Mouse (Mus musculus) megakaryocyte, embryonic 14.5 days (primary cell): ENCODE results near the gene Cdip1. TPM values are rescaled to one million over a fixed set of nuclear protein-coding genes. Genes with fewer than 3 reads are reported as not detected.
"Not testable (repeated sequence)": the region's sequence is repeated elsewhere in the genome, so short reads cannot be mapped to it uniquely, and the experiment has no call there.

Experiments used
- H3K27me3 ChIP-seq: replicated peaks from 2 replicates; pipeline ENCODE3; 2012; ENCODE audit warnings: inconsistent platforms
- H3K36me3 ChIP-seq: replicated peaks from 2 replicates; pipeline ENCODE3; 2012; ENCODE audit warnings: low read length, inconsistent platforms, mixed read lengths
- H3K4me1 ChIP-seq: 2 replicates; pipeline ENCODE4 v1.6.1; 2012; ENCODE audit warnings: inconsistent platforms
- H3K4me3 ChIP-seq: replicated peaks from 2 replicates; pipeline ENCODE3; 2012; ENCODE audit warnings: moderate library complexity, mild to moderate bottlenecking, inconsistent platforms
- H3K9me3 ChIP-seq: 2 replicates; pipeline ENCODE4 v1.6.1; 2012; ENCODE audit warnings: inconsistent platforms
- FLI1 ChIP-seq: IDR thresholded peaks from 2 replicates; pipeline ENCODE4 v1.6.1; 2012; ENCODE audit warnings: low read length, inconsistent platforms, mixed read lengths
- GATA1 ChIP-seq: IDR thresholded peaks from 3 replicates; pipeline ENCODE4 v1.6.1; 2012; ENCODE audit warnings: mixed read lengths, low read length, inconsistent platforms, borderline replicate concordance
- polyA plus RNA-seq: library from polyadenylated mRNA; stranded (reverse); fragments of >175 nt; gene quantifications from 2 replicates; pipeline ENCODE4 v1.2.3, GENCODE M21; 2012; ENCODE audit warnings: low replicate concordance; ENCODE audit not compliant: insufficient read depth

Cdip1 gene
- polyA plus RNA-seq, 1 experiment: 9.0 TPM

GRCm38 (mm10) chr16:4777171-4777904 is 12.8 kb downstream of the Cdip1 start:
- H3K27me3 ChIP-seq: no peaks in the 10 kb centered on the region
- H3K4me3 ChIP-seq: peak overlapping the region; percentile 66
- no peak for TF ChIP-seq GATA1
- H3K4me1 ChIP-seq: peaks cover 57% of the 10 kb centered on the region
- no peaks in the 10 kb centered on the region for H3K9me3 ChIP-seq
- H3K36me3 ChIP-seq: peaks cover 24% of the 10 kb centered on the region

- Histone ChIP-seq H3K9me3 (no peaks in the 10 kb centered on the region), H3K27me3 (no peaks in the 10 kb centered on the region), H3K4me1 (peaks cover 51% of the 10 kb centered on the region), H3K36me3 (peaks cover 47% of the 10 kb centered on the region), H3K4me3 (no peak overlapping the region)
- TF ChIP-seq GATA1 (no peak), FLI1 (no peak)
Observed at GRCm38 (mm10) chr16:4773289-4773970, 16.7 kb downstream of the Cdip1 start.

- Histone ChIP-seq H3K4me1 (peaks cover 21% of the 10 kb centered on the region), H3K9me3 (no peaks in the 10 kb centered on the region), H3K36me3 (peaks cover 82% of the 10 kb centered on the region), H3K27me3 (no peaks in the 10 kb centered on the region), H3K4me3 (no peak overlapping the region)
- TF ChIP-seq GATA1 (no peak), FLI1 (no peak)
Observed at GRCm38 (mm10) chr16:4768719-4769118, 21.4 kb downstream of the Cdip1 start.

GRCm38 (mm10) chr16:4767012-4767790 is 22.9 kb downstream of the Cdip1 start:
- H3K4me3 ChIP-seq: no peak overlapping the region
- H3K9me3 ChIP-seq: no peaks in the 10 kb centered on the region
- H3K36me3 ChIP-seq: peaks cover 85% of the 10 kb centered on the region
- no peaks in the 10 kb centered on the region for H3K27me3 ChIP-seq
- H3K4me1 ChIP-seq: peaks cover 25% of the 10 kb centered on the region
- TF ChIP-seq GATA1 (no peak), FLI1 (no peak)

GRCm38 (mm10) chr16:4765852-4766251 is 24.2 kb downstream of the Cdip1 start:
- Histone ChIP-seq H3K4me3 (no peak overlapping the region), H3K36me3 (peaks cover 82% of the 10 kb centered on the region), H3K9me3 (no peaks in the 10 kb centered on the region), H3K27me3 (no peaks in the 10 kb centered on the region), H3K4me1 (peaks cover 25% of the 10 kb centered on the region)
- TF ChIP-seq FLI1: no peak
- no peak for TF ChIP-seq GATA1

GRCm38 (mm10) chr16:4763276-4763675 is 26.8 kb downstream of the Cdip1 start:
- H3K36me3 ChIP-seq: peaks cover 57% of the 10 kb centered on the region
- H3K4me1 ChIP-seq: peaks cover 29% of the 10 kb centered on the region
- TF ChIP-seq GATA1 (no peak), FLI1 (no peak)

GRCm38 (mm10) chr16:4762437-4762836 is 27.7 kb downstream of the Cdip1 start:
- Histone ChIP-seq H3K27me3 (no peaks in the 10 kb centered on the region), H3K4me1 (peaks cover 34% of the 10 kb centered on the region), H3K4me3 (no peak overlapping the region), H3K9me3 (no peaks in the 10 kb centered on the region), H3K36me3 (peaks cover 49% of the 10 kb centered on the region)
- TF ChIP-seq GATA1 (no peak), FLI1 (no peak)

More at GRCm38 (mm10) chr16:4763276-4763675, 26.8 kb downstream of the Cdip1 start:
- H3K4me3 ChIP-seq: no peak overlapping the region
- no peaks in the 10 kb centered on the region for H3K27me3 ChIP-seq
- H3K9me3 ChIP-seq: no peaks in the 10 kb centered on the region

GRCm38 (mm10) chr16:4756660-4757335 is 33.3 kb downstream of the Cdip1 start:
- H3K4me3 ChIP-seq: peak overlapping the region; percentile 76
- H3K27me3 ChIP-seq: not testable (repeated sequence)

GRCm38 (mm10) chr16:4754045-4754444 is 36.0 kb downstream of the Cdip1 start:
- Histone ChIP-seq H3K9me3 (peaks cover 2% of the 10 kb centered on the region; the same call in 1 of the 2 replicates), H3K27me3 (no peaks in the 10 kb centered on the region), H3K4me1 (peaks cover 5% of the 10 kb centered on the region; the same call in 1 of the 2 replicates), H3K36me3 (peaks cover 11% of the 10 kb centered on the region), H3K4me3 (no peak overlapping the region)
- no peak for TF ChIP-seq FLI1
- TF ChIP-seq GATA1: no peak

More at GRCm38 (mm10) chr16:4756660-4757335, 33.3 kb downstream of the Cdip1 start:
- H3K36me3 ChIP-seq, H3K4me1 ChIP-seq, H3K9me3 ChIP-seq: not testable (repeated sequence)

- Histone ChIP-seq H3K36me3 (peaks cover 11% of the 10 kb centered on the region), H3K27me3 (no peaks in the 10 kb centered on the region), H3K9me3 (peaks cover 2% of the 10 kb centered on the region; the same call in 1 of the 2 replicates), H3K4me1 (no peaks in the 10 kb centered on the region; the same call in 1 of the 2 replicates), H3K4me3 (no peak overlapping the region)
- TF ChIP-seq GATA1 (no peak), FLI1 (no peak)
Observed at GRCm38 (mm10) chr16:4752155-4752554, 37.9 kb downstream of the Cdip1 start.
